Mouse (Mus musculus) right cerebral cortex, postnatal 25 days (tissue): Measurements from ENCODE around the gene Miip.
"Not testable (repeated sequence)": the region's sequence is repeated elsewhere in the genome, so short reads cannot be mapped to it uniquely, and the experiment has no call there.

ENCODE experiments used
- DNase-seq: peaks from one replicate; pipeline ENCODE4 v3.0.0; 2022

Miip gene

DNA sequence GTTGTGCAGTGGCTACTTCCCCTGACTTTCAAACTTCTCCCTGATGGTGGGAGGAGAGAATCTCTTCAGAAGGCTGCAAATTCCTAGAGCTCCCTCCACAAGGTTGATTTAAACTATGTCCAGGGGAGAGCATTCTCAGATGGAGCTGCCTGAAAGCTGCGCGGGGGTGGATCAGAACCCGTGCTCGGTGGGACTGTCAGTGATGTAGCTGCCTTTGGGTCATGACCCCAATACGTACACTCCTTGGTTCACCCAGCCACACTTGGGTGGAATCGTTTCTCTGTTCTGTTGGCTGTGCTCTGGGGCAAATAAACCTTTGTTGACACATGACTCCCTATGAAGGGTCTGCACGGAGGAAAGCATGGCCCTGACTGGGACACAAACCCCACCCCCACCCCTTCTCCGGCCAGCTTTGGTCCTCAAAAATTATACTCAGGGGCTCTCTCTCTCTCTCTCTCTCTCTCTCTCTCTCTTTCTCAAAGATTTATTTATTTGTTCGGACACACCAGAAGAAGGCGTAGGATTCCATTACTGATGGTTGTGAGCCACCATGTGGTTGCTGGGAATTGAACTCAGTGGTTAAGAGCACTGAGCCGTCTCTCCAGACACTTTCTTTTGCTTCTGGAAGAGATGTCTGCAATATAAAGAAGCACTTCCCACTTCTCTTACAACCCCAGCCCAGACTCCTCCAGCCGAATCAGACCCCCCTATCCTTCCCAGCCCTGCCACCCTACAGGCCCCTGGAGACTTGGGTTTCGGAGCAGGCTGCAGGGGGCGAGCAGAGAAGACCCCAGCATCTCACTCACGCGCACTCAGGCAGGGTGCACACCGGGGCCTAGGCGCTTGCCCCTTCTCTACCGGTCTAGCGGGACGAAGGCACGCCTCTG is 810 bp downstream of the Miip start:
- DNase-seq, result no peak

- not testable (repeated sequence) for DNase-seq
Observed at GRCm38 (mm10) chr4:147866793-147867192, 1.8 kb downstream of the Miip start.

DNA sequence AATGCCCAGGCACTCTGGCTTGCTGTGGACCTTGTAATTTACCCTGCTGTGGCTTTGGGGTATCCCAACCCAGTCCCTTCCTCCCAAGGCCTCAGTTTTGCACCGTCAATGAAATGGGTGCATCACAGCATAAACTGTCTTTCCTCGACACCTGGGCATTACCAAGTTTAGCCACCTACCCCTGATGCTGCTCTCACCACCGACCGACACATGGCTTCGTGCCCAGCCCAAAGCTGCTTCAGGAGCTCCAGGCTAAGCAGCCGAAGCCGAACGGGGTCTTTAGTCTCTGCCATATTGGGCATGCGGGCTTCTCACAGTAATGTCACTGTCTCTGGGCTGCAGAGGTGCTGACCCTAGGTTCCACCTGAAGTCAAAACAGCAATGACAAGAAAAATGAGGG is 2.6 kb downstream of the Miip start:
- DNase-seq, result no peak

DNA sequence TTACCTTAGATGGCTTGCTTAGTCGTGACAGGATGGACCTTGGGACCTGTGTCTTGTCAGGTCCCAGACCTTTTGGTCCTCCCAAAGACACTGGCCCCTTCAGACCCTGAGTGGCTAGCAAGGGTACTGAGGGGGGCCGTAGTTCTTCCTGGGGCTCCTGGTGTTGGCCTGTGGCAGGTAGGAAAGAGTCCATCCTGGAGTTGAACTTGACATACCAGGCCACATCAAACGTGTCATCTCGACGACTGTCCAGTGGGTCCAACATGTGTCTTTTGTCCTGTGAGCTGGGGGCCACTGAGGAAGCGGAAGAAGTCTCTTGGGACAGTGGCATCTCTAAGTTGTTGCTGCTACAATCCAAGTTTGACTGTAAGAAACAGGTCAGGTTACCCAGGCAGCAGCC is 3.0 kb downstream of the Miip start:
- DNase-seq, result no peak

DNA sequence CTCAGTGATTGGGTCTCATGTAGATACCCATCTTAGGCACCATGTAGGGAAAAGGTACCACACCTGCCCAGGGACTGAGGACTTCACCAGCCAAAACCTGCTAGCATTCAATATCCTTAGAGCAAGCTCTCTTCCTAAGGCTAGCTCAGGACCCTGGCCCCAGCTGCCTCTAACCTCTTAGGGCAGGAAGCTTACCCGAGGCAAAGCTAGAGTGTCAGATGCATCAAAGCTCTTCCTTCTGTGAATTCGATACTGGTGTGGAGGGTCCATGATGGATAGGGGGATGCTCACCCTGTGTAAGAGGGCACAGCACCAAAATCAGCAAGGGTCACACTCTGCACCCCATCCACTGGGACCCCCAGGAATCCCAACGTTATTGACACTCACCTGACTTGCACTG is 6.6 kb downstream of the Miip start:
- DNase-seq, result no peak

GRCm38 (mm10) chr4:147850776-147851175 is 17.8 kb downstream of the Miip start:
- no peak for DNase-seq

- DNase-seq, result no peak
Observed at GRCm38 (mm10) chr4:147848584-147848991, 20.0 kb downstream of the Miip start.

DNA sequence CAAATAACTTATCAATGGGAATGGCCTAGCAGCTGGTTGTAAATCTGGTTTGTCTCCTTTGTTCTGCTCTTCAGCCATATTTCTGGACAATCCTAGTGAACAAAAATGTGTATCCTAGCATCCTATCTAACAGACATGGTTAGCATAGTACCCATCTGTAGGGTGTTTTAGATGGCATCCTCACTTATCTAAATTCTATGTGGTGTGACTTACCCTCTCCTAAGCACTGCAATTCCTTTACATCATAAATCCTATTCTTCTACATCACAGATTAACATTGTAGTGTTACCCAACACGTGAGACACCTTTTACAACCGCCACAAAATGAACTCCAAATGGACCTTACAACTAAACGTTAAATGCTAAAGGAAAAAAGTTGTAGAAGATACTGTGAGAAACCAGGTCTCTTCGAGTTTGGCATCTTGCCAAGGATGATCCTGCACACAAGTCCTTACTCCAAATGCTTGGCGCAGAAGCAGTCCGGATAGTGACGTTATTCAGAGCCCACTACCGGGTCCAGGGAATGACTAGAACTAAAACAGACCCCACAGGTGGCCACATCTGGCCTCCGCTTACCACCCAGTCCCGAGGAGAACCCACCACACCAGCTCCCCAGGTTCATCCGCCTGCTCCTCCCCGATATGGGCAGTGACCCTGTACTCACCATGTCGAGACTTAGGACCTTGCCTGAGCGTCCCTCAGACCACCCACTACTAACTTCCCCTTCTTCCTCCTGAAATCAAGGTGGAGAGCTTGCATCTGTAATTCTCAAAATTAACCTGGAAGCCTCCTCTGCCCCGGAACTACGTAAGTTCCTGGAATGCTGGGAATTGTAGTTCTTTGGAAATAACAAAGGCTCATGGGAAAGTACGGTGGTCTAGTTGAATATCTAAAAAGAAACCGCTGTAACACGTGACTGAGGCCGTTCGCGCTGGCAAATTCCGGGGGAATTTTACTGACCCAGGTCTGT is 20.7 kb downstream of the Miip start, which contains the start of gene Zfp933:
Zfp933 (minus strand) TSS at position 753 of the 970 bp plus-strand sequence.
- DNase-seq, result peak; percentile 69

GRCm38 (mm10) chr4:147842871-147843270 is 25.7 kb downstream of the Miip start:
- DNase-seq, result no peak

- DNase-seq, result peak; percentile 9
Observed at GRCm38 (mm10) chr4:147839282-147839681, 29.3 kb downstream of the Miip start.

DNA sequence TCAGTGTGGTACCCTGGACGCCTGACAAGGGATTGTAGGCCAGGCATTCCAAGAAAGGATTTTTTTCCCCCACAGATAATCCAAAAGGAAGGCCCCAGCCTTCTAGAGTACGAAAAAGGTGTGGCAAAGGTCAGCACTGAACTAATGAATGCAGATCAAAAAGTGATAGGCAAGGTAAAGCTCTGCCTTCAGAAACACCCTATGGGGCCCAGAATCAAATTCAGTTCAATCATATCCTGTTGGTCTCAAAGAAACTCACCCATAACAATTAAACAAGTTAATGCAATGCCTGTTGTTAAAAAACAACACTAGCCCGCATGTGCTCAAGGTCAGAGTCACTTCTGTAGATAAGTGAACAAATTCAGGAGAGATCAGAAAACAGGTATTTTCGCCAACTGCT is 44.2 kb downstream of the Miip start:
- no peak for DNase-seq

DNA sequence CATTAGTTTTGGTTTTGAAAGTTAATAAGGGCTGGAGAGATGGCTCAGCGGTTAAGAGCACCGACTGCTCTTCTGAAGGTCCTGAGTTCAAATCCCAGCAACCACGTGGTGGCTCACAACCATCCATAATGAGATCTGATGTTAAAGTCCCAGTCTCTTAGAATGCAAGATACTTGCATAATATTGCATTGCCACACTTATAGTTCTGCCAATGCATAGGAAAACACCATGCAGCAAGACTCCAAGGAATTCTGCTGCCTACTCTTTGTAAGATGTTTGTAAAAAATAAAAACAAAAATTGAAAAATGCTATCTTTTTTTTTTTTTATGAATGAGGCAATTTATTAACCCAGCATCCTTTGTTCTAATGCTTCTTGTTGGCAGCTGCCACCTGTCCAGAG is 47.2 kb downstream of the Miip start:
- DNase-seq, result not testable (repeated sequence)

DNA sequence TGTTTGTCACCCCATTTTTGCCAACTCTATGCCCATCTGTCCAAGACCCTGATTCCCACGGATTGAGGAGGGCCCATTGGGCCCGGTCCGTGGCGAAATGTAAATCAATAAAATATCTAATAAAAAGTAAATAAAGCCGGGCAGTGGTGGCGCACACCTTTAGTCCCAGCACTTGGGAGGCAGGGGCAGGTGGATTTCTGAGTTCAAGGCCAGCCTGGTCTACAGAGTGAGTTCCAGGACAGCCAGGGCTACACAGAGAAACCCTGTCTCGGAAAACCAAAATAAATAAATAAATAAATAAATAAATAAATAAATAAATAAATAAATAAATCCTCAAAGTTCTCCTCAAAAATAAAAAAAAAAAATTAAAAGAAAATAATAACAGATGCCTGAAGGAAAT is 49.0 kb downstream of the Miip start:
- not testable (repeated sequence) for DNase-seq

DNA sequence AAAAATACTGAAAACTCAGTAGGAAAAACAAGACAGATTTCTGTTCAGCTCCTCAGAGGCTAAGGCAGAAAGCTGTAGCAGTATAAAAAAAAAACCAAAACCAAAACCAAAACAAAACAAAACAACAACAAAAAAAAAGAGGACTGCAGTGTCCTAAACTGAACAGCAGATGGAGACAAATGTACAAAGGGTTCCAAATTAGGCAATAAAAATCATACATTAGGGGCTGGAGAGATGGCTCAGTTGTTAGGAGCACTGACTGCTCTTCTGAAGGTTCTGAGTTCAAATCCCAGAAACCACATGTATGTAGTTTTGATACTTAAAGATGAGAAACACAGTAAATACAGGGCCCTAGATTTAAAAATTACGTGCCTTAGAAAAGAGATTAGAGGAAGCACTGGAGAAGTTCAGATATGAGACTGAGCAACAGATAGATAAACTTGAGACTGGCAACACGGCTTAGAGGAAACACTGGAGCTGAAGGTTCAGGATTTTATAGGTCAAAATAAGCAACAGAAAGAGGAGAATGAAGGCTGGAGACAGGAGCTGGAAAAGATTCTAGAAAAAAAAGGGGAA is 53.9 kb downstream of the Miip start:
- DNase-seq, result no peak

GRCm38 (mm10) chr4:147813249-147813765 is 55.3 kb downstream of the Miip start:
- DNase-seq, result no peak
